Mouse (Mus musculus) intestine, embryonic 16.5 days (tissue): ENCODE results near the gene Cdh23. TPM values are rescaled to one million over a fixed set of nuclear protein-coding genes. Genes with fewer than 3 reads are reported as not detected.

Source experiments
- ATAC-seq: fragments of 200-750 bp; cut with Nextera tagmentation; 2 replicates; pipeline ENCODE4 v1.8.0; 2017; ENCODE audit warnings: moderate TSS enrichment, moderate library complexity
- H3K27ac ChIP-seq: fragments of 300-500 bp; sonication (generic); 2 replicates; pipeline ENCODE4 v1.5.1; 2014; ENCODE audit warnings: mild to moderate bottlenecking, low read length
- H3K27me3 ChIP-seq: fragments of 300-500 bp; sonication (generic); replicated peaks from 2 replicates; pipeline ENCODE4 v1.6.1; 2014; ENCODE audit warnings: low read length, control low read depth, mixed read lengths; ENCODE audit not compliant: control insufficient read depth, insufficient read depth
- H3K36me3 ChIP-seq: fragments of 300-500 bp; sonication (generic); 2 replicates; pipeline ENCODE4 v1.6.1; 2014; ENCODE audit warnings: low read length, control low read depth; ENCODE audit not compliant: control insufficient read depth, insufficient read depth
- H3K4me1 ChIP-seq: fragments of 300-500 bp; sonication (generic); 2 replicates; pipeline ENCODE4 v1.6.1; 2014; ENCODE audit warnings: low read length, control low read depth, mixed read lengths; ENCODE audit not compliant: control insufficient read depth, insufficient read depth
- H3K4me2 ChIP-seq: fragments of 300-500 bp; sonication (generic); 2 replicates; pipeline ENCODE4 v1.6.1; 2014; ENCODE audit warnings: low read depth, low read length, control low read depth
- H3K4me3 ChIP-seq: fragments of 300-500 bp; sonication (generic); 2 replicates; pipeline ENCODE4 v1.5.1; 2014; ENCODE audit warnings: mild to moderate bottlenecking, low read length
- H3K9ac ChIP-seq: fragments of 300-500 bp; sonication (generic); 2 replicates; pipeline ENCODE4 v1.6.1; 2014; ENCODE audit warnings: low read depth, low read length
- H3K9me3 ChIP-seq: fragments of 300-500 bp; sonication (generic); 2 replicates; pipeline ENCODE4 v1.6.1; 2016; ENCODE audit warnings: low read length, control low read depth; ENCODE audit not compliant: control insufficient read depth
- WGBS: fragments of 180-500 bp; shearing (Covaris S2); extraction: QIAGEN DNeasy Blood & Tissue Kit; methylation state at CpG from one replicate; pipeline ENCODE4 v1.1.7; 2014; 5-methylcytosine and 5-hydroxymethylcytosine counted together
- polyA plus RNA-seq: library from polyadenylated mRNA; unstranded; fragments of >200 nt; fragmentation: Nextera tagmentation; extraction: Ambion mirVana; gene quantifications from 2 replicates; pipeline ENCODE4 v1.2.1, GENCODE M21; 2015

The Cdh23 gene
- polyA plus RNA-seq, 1 experiment from 2014 or later, result 0.33 TPM

GRCm38 (mm10) chr10:60418137-60418536, 278.2 kb downstream of the Cdh23 start:
- no peaks in the 10 kb centered on the region for H3K36me3 ChIP-seq
- H3K4me2 ChIP-seq, result no peak overlapping the region
- no peak for ATAC-seq
- no peaks in the 10 kb centered on the region for H3K27me3 ChIP-seq
- H3K9me3 ChIP-seq, result no peaks in the 10 kb centered on the region
- H3K9ac ChIP-seq, result no peak overlapping the region
- H3K4me1 ChIP-seq, result no peaks in the 10 kb centered on the region
- no peak overlapping the region for H3K27ac ChIP-seq
- no peak overlapping the region for H3K4me3 ChIP-seq
- 7% methylated on average over 3 of the region's 3 CpGs for WGBS

- WGBS, result 87% methylated on average over 2 of the region's 2 CpGs
- no peaks in the 10 kb centered on the region for H3K27me3 ChIP-seq
- no peak overlapping the region for H3K9ac ChIP-seq
- no peak overlapping the region for H3K4me2 ChIP-seq
- H3K36me3 ChIP-seq, result no peaks in the 10 kb centered on the region
- H3K27ac ChIP-seq, result no peak overlapping the region
- no peaks in the 10 kb centered on the region for H3K9me3 ChIP-seq
- ATAC-seq, result no peak
- H3K4me3 ChIP-seq, result no peak overlapping the region
- no peaks in the 10 kb centered on the region for H3K4me1 ChIP-seq
Measured at GRCm38 (mm10) chr10:60417041-60417440, 279.2 kb downstream of the Cdh23 start.

- ATAC-seq, result no peak
- no peaks in the 10 kb centered on the region for H3K36me3 ChIP-seq
Measured at GRCm38 (mm10) chr10:60413756-60414155, 282.5 kb downstream of the Cdh23 start.

GRCm38 (mm10) chr10:60411794-60412193, 284.5 kb downstream of the Cdh23 start:
- 20% methylated on average over 5 of the region's 5 CpGs for WGBS
- H3K4me1 ChIP-seq, result no peaks in the 10 kb centered on the region

More at GRCm38 (mm10) chr10:60413756-60414155, 282.5 kb downstream of the Cdh23 start:
- H3K9ac ChIP-seq, result no peak overlapping the region
- H3K4me3 ChIP-seq, result no peak overlapping the region
- H3K27ac ChIP-seq, result no peak overlapping the region
- no peaks in the 10 kb centered on the region for H3K4me1 ChIP-seq
- no peaks in the 10 kb centered on the region for H3K27me3 ChIP-seq
- no peaks in the 10 kb centered on the region for H3K9me3 ChIP-seq
- WGBS, result 91% methylated on average over 2 of the region's 2 CpGs
- no peak overlapping the region for H3K4me2 ChIP-seq

GRCm38 (mm10) chr10:60407831-60408230, 288.5 kb downstream of the Cdh23 start:
- Histone ChIP-seq H3K4me1 (peaks cover 5% of the 10 kb centered on the region; the same call in 1 of the 2 replicates), H3K27me3 (no peaks in the 10 kb centered on the region), H3K27ac (no peak overlapping the region), H3K9me3 (no peaks in the 10 kb centered on the region), H3K4me2 (no peak overlapping the region), H3K9ac (no peak overlapping the region), H3K36me3 (no peaks in the 10 kb centered on the region), H3K4me3 (no peak overlapping the region)
- WGBS, result 3% methylated on average over 5 of the region's 5 CpGs
- ATAC-seq, result no peak; the same call in 1 of the 2 replicates

More at GRCm38 (mm10) chr10:60411794-60412193, 284.5 kb downstream of the Cdh23 start:
- no peak overlapping the region for H3K4me2 ChIP-seq
- H3K9ac ChIP-seq, result no peak overlapping the region
- H3K27ac ChIP-seq, result no peak overlapping the region
- no peaks in the 10 kb centered on the region for H3K9me3 ChIP-seq
- no peaks in the 10 kb centered on the region for H3K27me3 ChIP-seq
- H3K36me3 ChIP-seq, result no peaks in the 10 kb centered on the region
- no peak for ATAC-seq
- H3K4me3 ChIP-seq, result no peak overlapping the region

GRCm38 (mm10) chr10:60405460-60406177, 290.7 kb downstream of the Cdh23 start:
- Histone ChIP-seq H3K27me3 (no peaks in the 10 kb centered on the region), H3K4me3 (no peak overlapping the region), H3K4me1 (peaks cover 5% of the 10 kb centered on the region; the same call in 1 of the 2 replicates), H3K4me2 (no peak overlapping the region), H3K9ac (no peak overlapping the region), H3K27ac (no peak overlapping the region), H3K9me3 (no peaks in the 10 kb centered on the region), H3K36me3 (no peaks in the 10 kb centered on the region)
- ATAC-seq, result no peak
- WGBS, result 38% methylated on average over 7 of the region's 7 CpGs

GRCm38 (mm10) chr10:60400507-60401295, 295.6 kb downstream of the Cdh23 start:
- 76% methylated on average over 11 of the region's 11 CpGs for WGBS
- Histone ChIP-seq H3K9me3 (no peaks in the 10 kb centered on the region), H3K27me3 (no peaks in the 10 kb centered on the region), H3K36me3 (no peaks in the 10 kb centered on the region), H3K27ac (no peak overlapping the region), H3K4me3 (no peak overlapping the region), H3K9ac (no peak overlapping the region), H3K4me1 (0 out of 2 replicates have a peak, but pooled peaks cover under 1% of the 10 kb centered on the region), H3K4me2 (no peak overlapping the region)
- ATAC-seq, result no peak

- 0 out of 2 replicates have a peak within 1 kb of the TSS, but pooled peaks have one; percentile 22 for H3K9ac ChIP-seq
- no peaks in the 10 kb centered on the region for H3K4me1 ChIP-seq
Measured at GRCm38 (mm10) chr10:60399449-60399848, 296.8 kb downstream of the Cdh23 start, which contains the start of gene Gm17455. TSS of gene Gm17455 (plus strand) at chr10:60399726.

GRCm38 (mm10) chr10:60398051-60398814, 298.1 kb downstream of the Cdh23 start:
- 89% methylated on average over 10 of the region's 10 CpGs for WGBS
- no peaks in the 10 kb centered on the region for H3K9me3 ChIP-seq
- no peak overlapping the region for H3K4me2 ChIP-seq
- no peak for ATAC-seq
- no peaks in the 10 kb centered on the region for H3K36me3 ChIP-seq
- no peaks in the 10 kb centered on the region for H3K27me3 ChIP-seq
- H3K4me1 ChIP-seq, result no peaks in the 10 kb centered on the region
- no peak overlapping the region for H3K4me3 ChIP-seq
- H3K9ac ChIP-seq, result no peak overlapping the region
- H3K27ac ChIP-seq, result no peak overlapping the region

More at GRCm38 (mm10) chr10:60399449-60399848, 296.8 kb downstream of the Cdh23 start, which contains the start of gene Gm17455:
- Histone ChIP-seq H3K4me3 (no peak within 1 kb of the TSS), H3K27ac (no peak within 1 kb of the TSS), H3K27me3 (no peaks in the 10 kb centered on the region), H3K36me3 (no peaks in the 10 kb centered on the region), H3K4me2 (no peak within 1 kb of the TSS), H3K9me3 (no peaks in the 10 kb centered on the region)
- ATAC-seq, result no peak
- whole genome bisulfite sequencing, result 59% methylated on average over 7 of the region's 7 CpGs
